Mouse (Mus musculus) 416B (cell line): ENCODE measurements around the gene Snx30.

Source experiments
- DNase-seq: peaks from one replicate; pipeline ENCODE4 v3.0.0; 2011; ENCODE audit warnings: low read depth

Gene Snx30

DNA sequence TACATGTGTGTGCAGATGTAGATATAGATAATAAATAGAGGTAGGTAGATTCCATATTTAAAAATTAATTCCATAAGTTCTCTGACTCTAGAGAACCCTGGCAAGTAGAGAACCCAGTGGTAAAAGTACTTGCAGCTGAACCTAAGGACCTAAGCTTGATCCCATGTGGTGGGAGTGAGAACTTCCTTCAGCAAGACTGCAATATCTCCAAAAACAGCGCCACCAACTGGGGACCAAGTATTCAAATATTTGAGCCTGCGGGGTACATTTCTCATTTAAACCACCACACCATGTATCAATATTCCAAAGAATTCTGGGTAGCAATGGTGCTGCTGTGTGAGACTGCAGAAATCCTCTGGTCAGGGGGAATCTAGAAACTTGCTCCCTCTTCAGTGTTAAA lies 11.5 kb upstream of the Snx30 start:
- peak; percentile 50 for DNase-seq

DNA sequence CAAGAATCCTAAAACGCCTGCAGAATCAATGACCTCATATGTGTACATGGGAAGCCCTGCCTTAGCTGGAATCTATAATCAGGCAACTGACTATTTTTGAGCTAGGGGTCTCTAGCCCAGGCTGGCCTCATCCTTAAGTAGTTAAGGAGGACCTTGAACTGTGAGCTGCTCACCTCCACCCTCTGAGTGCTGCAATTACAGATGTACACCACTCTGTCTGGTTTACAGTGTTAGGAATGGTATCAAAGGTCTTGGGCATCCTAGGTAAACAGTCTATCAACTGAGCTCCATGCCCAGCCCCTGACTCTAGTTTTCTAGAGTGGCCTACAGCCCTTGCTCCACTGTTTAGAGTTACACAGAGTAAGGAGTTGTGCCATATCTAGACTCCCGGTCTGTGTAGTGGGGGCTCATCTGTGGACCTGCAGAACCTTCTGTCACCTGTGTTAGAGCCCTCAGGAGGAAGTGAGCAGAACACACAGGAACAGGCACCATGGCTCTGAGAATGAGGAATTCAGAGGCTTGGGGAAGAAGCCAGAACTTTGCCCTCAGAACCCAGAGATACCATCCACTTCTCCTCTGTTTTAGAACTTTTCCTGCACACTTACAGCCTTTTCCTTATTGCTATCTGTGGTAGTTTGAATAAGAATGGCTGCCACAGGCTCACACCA lies 9.7 kb upstream of the Snx30 start:
- no peak for DNase-seq

DNA sequence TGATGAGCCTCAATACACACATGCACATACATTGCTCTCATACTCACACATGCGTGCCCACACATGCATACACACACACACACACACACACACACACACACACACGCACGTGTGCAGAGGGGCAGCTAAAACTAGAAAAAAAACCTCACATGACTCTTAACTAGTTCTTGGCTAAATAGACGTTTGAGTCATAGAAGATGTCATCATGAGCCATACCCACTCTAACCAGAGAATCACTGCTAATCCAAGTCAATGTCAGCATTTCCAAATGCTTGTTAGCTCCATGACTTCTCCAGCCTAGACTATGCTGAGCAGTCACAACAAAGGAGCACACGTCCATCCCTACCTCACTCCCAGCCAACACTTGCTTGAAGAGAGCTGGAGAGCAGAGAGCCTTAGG lies 5.5 kb upstream of the Snx30 start:
- no peak for DNase-seq

DNA sequence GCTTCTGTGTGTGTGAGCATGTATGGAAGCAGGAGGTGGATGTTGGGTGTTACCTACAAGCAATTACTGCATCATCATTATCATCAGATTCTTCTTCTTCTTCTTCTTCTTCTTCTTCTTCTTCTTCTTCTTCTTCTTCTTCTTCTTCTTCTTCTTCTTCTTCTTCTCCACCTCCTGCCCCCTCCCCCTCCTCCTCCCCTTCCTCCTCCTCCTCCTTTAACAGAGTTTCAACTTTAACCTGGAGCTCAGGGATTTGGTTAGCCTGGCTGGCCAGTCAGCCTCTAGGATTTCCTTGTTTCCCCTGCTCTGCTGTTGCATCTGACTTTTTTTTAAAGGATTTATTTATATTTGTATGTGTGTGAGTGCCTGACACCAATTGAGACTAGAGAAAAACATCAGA lies 4.2 kb upstream of the Snx30 start, which contains the start of gene Inip:
TSS of gene Inip (minus strand) at position 101 of the 400 bp plus-strand sequence.
- no peak for DNase-seq

DNA sequence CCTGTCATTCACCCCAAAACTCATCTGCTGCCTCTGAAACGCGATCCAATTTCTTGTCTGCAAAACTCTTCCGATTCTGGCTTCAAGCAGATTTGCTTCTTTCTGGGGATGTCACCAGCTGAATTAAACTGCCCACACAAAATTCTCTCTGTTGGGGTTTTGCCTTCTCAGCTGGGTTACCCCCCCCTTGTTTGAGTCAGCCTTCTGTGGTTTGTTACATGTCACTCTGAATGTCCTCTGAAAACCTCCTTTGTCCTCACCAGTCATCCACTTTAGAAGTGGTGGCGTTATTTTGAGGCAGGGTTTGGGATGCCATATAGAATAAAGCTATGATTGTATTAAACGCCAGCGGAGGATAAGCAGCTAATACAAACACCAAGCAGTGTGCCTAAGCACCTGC lies 3.5 kb upstream of the Snx30 start:
- DNase-seq, result peak; percentile 71

DNA sequence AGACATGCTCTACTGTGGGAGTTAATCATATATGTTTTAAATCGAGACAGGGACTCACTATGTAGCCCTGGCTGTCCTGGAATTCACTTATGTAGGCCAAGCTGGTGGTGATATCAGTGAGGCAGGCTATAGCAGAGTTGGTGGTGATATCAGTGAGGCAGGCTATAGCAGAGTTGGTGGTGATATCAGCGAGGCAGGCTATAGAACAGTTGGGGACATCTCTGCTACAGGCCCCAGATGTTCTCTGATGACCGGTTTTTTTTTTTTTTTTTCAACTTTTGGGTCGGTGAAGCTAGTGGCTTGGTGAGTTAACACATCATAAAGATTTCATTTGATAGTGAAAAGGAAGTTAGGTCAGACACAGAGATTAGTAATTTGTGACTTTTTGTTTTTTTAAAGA lies 2.8 kb upstream of the Snx30 start:
- DNase-seq, result peak; percentile 67

DNA sequence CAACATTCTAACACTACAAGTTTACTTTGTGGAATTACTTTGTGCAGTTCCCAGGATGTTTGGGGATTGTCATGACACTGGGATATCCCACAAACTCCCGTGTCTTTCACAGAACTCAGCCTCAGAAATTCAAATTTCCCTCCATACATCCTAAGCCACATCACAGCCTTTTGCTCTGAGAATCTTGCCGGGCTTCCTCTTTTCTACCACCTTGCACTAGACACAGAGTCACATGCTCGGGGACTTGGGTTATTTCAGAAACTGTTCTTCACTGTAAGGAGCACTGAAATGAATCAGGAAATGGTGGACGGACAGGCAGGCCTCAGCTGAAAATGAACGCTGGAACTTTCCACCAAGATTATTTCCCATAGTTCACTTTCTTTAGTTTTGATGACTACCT lies 2.3 kb upstream of the Snx30 start:
- DNase-seq, result peak; percentile 86

DNA sequence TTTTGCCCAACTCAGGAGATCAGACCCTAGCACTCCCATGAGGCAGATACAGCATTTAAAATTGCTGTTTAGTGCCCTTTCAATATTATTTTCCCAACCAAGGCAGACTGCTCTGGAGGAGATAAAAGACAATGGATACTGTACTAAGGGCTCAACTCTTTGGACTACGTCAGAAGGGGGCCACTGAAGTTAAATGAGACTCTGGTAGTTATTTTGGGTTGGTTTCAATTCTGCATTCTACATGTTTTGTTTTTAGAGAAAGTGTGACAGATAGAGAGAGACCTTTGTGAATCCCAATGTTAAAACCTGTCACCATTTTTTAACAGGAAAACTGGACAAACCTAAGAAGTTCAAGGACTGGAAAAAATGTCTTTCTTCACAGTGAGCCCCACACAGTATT lies 886 bp upstream of the Snx30 start:
- DNase-seq, result no peak

DNA sequence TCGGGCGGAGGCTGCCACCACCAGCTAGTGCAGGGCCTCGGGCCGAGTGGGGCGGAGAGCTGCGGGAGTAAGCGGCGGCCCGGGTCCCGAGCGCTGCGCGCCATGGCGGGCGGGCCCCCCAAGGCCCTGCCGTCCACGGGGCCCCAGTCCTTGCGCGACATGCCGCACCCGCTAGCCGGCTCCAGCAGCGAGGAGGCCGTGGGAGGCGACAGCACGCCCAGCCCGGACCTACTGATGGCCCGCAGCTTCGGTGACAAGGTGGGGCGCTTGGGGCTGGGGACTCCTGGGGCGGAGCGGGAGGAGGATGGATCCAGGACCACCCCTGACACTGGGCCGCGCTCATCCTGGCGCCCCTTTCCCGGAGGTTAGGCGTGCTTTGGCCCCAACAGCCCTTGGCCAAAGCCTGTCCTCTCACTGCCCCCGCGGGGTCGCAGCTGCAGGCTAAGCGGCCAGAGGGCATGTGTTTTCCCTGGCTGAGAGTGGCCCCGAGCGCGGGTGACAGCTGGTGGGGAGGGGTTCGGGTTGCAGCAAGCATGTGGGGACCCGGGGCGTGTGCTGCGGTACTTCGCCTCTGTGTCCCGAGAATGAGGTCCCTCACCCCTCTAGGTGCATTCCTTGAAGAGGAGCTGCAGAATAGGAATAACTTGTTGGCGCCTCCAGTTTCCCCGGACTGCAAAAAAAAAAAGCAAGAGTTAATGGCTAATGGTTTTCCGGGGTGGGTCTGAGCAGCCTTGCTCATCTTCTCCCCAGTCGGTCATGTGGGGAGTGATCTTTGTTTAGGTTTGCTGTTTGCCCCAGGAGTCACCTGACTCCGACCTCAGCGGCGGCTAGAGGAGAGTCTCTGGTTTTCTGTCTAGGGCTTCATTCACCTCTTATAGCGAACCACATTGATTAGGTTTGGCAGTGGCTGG lies 583 bp downstream of the Snx30 start:
- peak; percentile 80 for DNase-seq

DNA sequence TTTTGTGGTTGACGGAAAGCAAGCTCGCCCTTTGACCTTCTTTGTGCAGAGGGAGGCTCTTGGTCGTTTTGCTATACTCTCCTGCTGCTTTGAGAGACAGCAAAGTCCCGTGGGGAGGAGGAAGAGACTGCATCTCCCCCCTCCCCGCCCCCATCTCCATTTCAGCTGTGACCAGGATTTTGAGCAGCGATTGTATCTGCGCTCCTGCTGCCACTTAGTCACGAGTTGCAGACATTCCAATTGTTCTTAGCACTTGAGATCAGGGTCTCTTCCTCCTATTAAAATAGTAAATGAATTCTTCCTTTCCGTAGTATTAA lies 1.2 kb downstream of the Snx30 start:
- DNase-seq, result no peak

DNA sequence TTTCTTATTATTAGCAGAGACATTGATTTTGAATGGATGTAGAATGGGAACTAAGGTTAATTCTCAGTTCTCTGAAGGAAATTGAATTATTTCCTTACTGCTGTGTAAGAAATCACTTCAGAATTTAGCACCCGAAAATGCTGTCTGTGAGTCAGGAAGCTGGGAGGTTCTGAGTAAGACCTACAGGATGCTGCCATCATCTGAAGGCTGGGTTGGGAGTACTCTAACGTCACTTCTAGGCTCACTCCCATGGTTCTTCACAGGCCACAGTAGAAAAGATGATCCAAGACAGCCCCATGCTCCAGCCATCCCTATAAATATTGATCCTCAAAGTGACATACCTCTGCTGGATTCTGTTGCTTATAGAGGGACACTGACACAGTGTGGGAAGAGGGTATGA lies 1.9 kb downstream of the Snx30 start:
- peak; percentile 56 for DNase-seq

DNA sequence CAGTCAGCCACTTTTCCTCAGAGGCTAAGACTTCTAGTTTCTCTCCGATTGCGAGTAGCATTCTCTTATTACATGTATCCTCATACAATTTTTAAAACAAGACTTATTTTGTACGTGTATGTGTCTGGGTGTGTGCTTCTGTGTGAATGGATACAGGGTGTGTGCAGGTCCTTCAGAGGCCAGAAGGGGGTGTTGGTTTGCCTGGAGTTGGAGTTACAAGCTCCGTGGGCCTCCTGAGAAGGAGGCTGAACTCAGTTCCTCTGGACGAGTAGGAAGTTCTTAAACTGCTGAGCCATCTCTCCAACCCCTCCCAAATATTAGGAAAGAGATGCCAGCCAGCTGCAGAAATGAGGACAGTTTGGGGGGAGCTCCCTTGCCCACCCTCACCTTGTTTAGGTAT lies 2.8 kb downstream of the Snx30 start:
- DNase-seq, result peak; percentile 77

DNA sequence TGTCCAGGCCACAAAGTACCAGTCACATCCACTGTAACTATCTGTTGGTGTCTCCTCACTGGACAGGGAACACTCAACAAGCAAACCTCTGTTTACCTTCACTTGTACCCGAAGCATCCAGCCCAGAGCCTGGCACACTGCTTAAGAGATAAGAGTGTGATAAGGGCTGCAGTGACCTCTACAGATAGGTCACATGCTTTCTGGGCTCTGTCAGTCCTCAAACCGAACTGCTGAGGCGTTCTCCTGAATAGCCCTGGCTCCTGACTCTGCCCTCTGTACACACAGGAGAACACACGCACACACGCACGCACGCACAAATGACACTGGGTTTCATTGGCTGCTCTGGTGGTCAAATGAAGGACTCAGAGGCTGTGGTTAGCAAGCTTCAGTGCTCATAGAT lies 8.5 kb downstream of the Snx30 start:
- peak; percentile 44 for DNase-seq

DNA sequence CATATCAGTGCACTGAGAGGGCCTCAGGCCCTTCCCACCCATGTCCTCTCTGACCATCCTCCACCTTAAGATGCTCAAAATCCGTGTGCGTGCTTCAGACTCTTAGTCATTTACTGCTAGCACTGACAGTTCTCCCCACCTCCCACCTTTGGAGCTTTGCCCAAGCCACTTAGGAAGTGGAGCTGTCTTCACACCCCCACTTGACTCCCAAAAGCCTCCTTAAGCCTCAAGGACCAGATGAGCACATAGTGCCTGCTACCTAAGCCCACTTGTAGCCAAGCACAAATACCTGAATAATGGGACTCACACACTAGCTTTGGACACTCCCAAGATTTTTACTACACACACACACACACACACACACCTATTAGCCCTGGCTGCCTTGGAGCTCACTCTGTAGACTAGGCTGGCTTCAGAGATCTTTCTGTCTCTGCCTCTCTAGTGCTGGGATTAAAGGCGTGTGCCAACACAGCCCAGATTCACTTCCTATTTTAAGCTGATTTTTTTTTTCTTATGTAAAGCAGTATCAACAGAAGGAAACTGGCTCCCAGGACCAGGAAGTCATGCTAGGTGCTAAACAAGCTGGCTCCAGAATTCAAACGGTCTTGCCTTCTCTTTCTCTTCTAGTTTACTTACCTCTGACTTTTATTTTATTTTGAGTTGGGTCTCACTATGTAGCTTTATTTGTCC lies 9.6 kb downstream of the Snx30 start:
- peak; percentile 67 for DNase-seq

DNA sequence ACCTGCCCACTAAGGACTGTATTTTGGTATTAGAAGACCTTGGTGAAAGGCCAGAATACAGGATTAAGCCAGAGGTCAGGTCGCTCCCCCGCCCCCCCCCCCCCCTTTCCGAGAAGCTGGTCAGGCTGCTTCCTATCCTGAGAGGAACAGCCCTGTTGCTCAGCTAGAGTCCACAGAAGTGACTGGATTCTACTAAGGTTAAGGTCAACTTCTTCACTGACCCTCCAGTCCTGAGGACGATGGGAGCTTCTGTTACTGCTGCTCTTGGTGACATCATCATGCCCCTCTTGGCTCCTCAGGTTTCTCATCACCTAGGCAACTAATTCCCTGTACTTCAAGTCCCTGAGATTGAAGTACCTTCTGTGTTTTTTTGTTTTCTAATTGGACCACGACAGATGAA lies 10.4 kb downstream of the Snx30 start:
- DNase-seq, result no peak

DNA sequence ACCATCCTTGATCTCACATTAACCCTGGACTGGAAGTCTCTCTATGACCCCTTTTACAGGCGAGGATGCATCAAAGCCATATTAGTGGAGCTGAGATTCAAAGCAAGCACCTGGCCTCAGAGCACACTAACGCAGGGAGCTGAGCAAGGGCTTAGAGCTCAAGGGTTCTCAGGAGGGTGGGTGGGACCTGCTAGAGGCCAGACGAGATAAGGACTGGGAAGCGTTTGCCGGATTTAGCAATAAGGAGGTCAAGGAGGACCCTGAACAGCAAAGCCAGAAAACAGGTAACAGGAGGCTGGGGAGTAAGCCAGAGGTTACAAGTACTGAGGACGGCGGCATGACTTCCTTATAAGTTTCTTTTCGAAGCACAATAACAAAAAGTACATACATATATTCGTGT lies 10.8 kb downstream of the Snx30 start:
- DNase-seq, result no peak

DNA sequence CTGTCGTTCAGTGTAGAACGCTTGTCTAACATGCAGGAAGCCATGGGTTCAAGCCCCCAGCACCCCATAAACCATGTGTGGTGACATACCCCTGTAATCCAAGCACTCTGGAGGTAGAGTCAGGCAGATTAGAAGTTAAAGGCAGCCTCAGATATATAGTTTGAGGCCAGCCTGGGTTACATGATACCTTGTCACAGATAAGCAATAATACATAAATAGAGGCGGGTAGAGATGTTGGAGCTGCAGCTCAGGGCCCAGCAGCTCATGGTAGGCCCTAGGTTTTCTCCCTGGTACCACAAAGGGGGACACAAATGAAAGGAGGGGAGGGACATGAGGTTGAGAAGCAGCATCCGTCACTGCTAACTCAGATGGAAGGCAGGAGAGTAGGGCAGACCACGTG lies 12.2 kb downstream of the Snx30 start:
- DNase-seq, result no peak

DNA sequence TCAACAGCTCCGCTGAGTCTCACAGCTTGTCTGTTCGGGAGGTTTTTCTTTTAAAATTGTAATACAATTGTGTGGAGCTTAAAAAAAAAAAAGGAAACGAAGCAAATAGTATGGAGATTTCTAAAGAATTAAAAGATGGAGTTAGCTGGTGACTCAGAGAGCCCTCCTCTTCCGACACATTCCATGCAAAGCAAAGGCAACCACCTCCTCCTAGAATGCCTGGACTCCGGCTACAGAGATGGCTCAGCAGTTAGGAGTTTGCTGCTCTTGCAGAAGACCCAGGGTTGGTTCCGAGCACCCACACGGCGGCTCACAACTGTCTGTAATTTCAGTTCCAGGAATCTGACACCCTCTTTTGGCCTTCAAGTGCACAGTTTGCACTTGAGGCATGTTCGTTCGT lies 12.9 kb downstream of the Snx30 start:
- DNase-seq, result no peak

DNA sequence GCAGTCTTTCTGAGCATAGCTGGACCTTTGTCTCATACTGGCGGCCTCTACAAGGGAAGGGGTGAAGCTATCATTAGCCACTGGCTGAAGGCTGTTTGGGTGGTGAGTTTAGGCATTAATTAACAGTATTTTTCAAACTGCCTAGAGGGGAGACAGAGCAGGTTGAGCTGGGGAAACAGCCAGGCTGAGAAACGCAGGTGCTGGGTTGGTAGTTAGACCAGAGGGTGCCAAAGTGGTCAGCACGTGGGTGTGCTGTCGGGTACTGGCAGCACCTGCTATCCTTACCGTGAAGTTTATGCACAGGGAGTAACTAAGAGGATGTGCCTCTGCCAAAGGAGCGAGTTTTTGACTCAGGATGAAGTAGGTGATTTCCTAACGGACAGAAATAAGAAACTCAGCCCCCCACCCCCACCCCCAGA lies 13.4 kb downstream of the Snx30 start:
- DNase-seq, result no peak

DNA sequence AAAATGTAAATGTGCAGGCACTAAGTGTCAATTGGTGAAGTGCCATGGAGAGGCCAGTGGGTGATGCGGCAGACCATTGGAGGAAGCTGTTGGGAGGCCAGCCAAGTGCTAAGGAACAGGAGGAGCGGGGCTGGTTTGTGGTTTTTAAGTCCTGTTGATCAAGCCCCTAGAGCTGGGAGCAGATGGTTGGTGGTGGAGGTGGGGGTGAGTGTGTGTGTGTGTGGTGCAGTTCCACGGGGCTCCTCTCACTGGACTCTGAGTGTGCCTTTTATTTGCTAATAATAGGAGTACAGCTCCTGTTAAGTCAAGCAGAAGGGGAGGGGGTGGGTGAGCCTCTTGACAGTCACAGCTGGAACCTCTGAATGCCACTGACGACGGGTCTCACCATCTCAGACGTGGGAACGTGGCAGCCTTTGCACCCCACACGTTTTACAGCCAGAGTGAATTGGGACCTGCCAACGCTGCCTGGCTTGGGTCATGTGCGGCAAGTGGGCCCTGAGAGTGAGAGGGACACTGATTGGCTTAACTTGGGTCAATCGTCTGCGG lies 13.9 kb downstream of the Snx30 start:
- peak; percentile 94 for DNase-seq

DNA sequence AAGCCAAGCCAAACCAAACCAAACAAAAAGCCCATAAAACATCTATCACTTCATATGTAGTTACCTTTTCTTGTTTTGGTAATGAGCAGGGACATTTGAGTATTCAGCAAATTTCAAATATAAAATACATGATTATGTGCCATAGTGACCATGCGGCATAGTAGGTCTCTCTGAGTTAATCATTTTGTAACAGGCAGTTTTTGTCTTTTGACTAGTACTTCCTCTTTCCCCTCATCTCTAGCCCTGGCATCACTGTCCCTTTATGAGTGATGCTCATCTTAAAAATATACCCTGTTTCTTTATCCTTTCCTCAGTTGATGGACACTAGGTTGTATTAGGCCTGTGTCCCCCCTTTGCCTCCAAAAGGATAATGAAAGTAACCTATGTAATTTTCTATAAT lies 15.9 kb downstream of the Snx30 start:
- DNase-seq, result no peak

DNA sequence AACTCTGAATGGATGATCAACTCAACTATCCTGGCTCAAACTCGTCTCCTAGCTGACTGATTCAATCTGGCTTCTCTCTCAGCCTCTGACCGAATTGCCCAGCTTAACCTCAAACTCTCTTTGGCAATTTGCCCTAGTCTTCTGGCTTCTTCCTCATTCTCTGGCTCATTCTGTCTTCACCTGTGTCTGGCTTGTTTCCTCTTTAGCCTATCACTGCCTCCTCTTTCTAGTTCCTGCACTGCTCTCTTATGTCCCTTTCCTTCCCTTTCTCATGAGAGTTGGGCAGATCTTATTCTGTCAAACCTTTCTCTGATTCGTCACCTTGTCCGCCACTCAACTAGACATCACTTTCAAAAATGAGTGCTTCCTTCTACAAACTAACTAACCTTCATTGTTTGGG lies 16.5 kb downstream of the Snx30 start:
- DNase-seq, result peak; percentile 79

DNA sequence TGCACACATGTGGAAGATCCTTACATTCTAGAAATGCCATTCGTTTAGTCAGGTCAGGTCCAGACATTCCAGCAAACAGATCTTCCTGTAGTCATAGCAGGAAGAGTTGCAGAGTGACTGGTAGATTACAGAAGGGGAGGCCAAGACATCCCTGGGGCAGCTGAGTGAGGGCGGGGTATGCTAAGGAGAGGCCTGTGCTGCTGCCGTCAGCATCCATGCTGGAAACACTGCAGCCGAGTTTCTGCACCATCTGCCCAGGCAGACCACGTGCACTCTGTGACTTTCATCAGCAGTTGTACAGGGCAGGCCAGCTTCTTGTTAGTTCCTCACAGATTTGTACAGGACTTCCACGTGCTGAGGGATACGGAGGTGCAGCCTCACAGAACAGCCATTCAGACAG lies 17.8 kb downstream of the Snx30 start:
- DNase-seq, result no peak
